Mouse (Mus musculus): ENCODE data around the gene Ppfia4. TPM values are rescaled to one million over a fixed set of nuclear protein-coding genes. Genes with fewer than 3 reads are reported as not detected.

Ppfia4 gene
- polyA plus RNA-seq, 1 experiment from 2014 or later, result 20.4 TPM

GRCm38 (mm10) chr1:134292073-134292472, 40.7 kb downstream of the Ppfia4 start:
- no peaks in the 10 kb centered on the region for H3K27me3 ChIP-seq (replicated peaks)
- H3K36me3 ChIP-seq (replicated peaks), result no peaks in the 10 kb centered on the region
- no peak overlapping the region for H3K27ac ChIP-seq
- peaks cover 3% of the 10 kb centered on the region; the same call in 1 of the 2 replicates for H3K9me3 ChIP-seq
- H3K4me1 ChIP-seq, result peaks cover 3% of the 10 kb centered on the region; the same call in 1 of the 2 replicates
- WGBS, result 30% methylated on average over 5 of the region's 5 CpGs
- H3K4me3 ChIP-seq, result no peak overlapping the region
- H3K4me2 ChIP-seq, result no peak overlapping the region
- H3K9ac ChIP-seq, result no peak overlapping the region
- ATAC-seq (replicated peaks), result no peak

DNA sequence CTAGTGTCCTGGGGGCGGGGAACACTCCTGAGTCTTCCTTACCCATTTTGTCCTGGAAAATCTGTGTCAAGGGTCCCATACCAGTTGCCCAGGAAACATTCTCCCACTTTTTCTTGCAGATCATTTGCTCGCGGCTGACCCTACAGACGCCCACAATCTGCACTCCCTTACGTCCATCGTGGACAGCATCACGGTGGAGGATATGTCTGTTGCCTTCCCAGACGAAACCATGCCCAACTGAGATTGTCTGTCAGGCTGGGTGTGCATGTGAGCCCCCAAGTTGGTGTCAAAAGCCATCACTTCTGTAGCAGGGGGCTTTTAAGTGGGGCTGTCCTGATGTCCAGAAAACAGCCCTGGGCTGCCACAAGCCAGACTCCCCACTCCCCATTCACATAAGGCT, 41.2 kb downstream of the Ppfia4 start:
- no peak overlapping the region for H3K27ac ChIP-seq
- H3K36me3 ChIP-seq (replicated peaks), result no peaks in the 10 kb centered on the region
- H3K4me1 ChIP-seq, result peaks cover 3% of the 10 kb centered on the region; the same call in 1 of the 2 replicates
- H3K4me2 ChIP-seq, result no peak overlapping the region
- peaks cover 3% of the 10 kb centered on the region; the same call in 1 of the 2 replicates for H3K9me3 ChIP-seq
- 81% methylated on average over 8 of the region's 8 CpGs for WGBS
- no peak for ATAC-seq (replicated peaks)
- H3K27me3 ChIP-seq (replicated peaks), result no peaks in the 10 kb centered on the region
- no peak overlapping the region for H3K4me3 ChIP-seq
- H3K9ac ChIP-seq, result no peak overlapping the region

GRCm38 (mm10) chr1:134290909-134291308, 41.8 kb downstream of the Ppfia4 start:
- H3K4me2 ChIP-seq, result no peak overlapping the region
- peaks cover 3% of the 10 kb centered on the region; the same call in 1 of the 2 replicates for H3K9me3 ChIP-seq
- H3K36me3 ChIP-seq (replicated peaks), result no peaks in the 10 kb centered on the region
- H3K9ac ChIP-seq, result no peak overlapping the region
- ATAC-seq (replicated peaks), result no peak
- H3K4me3 ChIP-seq, result no peak overlapping the region
- no peak overlapping the region for H3K27ac ChIP-seq
- whole genome bisulfite sequencing, result 72% methylated on average over 5 of the region's 5 CpGs
- no peaks in the 10 kb centered on the region for H3K27me3 ChIP-seq (replicated peaks)
- peaks cover 3% of the 10 kb centered on the region; the same call in 1 of the 2 replicates for H3K4me1 ChIP-seq

DNA sequence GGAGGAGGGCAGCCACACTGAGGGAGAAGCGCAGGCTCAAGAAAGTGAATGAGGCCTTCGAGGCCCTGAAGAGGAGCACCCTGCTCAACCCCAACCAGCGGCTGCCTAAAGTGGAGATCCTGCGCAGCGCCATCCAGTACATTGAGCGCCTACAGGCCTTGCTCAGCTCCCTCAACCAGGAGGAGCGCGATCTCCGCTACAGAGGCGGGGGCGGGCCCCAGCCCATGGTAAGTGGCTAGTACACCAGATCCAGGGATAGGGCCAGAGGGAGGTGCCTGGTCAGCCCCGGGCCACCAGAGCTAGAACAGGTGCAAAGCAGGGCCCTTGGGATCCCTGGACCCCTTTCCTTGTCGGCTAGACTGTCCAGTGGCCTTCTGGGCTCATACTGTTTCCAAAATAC, 42.4 kb downstream of the Ppfia4 start:
- H3K9me3 ChIP-seq, result no peaks in the 10 kb centered on the region
- no peak overlapping the region for H3K27ac ChIP-seq
- WGBS, result 93% methylated on average over 13 of the region's 13 CpGs
- H3K27me3 ChIP-seq (replicated peaks), result no peaks in the 10 kb centered on the region
- peaks cover 3% of the 10 kb centered on the region; the same call in 1 of the 2 replicates for H3K4me1 ChIP-seq
- H3K9ac ChIP-seq, result no peak overlapping the region
- no peak for ATAC-seq (replicated peaks)
- no peak overlapping the region for H3K4me3 ChIP-seq
- H3K4me2 ChIP-seq, result no peak overlapping the region
- no peaks in the 10 kb centered on the region for H3K36me3 ChIP-seq (replicated peaks)

- WGBS, result 38% methylated on average over 11 of the region's 11 CpGs
- ATAC-seq (replicated peaks), result no peak
- H3K27ac ChIP-seq, result no peak within 1 kb of the TSS
- peaks cover 3% of the 10 kb centered on the region; the same call in 1 of the 2 replicates for H3K4me1 ChIP-seq
- no peaks in the 10 kb centered on the region for H3K36me3 ChIP-seq (replicated peaks)
- H3K4me3 ChIP-seq, result no peak within 1 kb of the TSS
- H3K4me2 ChIP-seq, result no peak within 1 kb of the TSS
- no peaks in the 10 kb centered on the region for H3K9me3 ChIP-seq
- H3K9ac ChIP-seq, result no peak within 1 kb of the TSS
- no peaks in the 10 kb centered on the region for H3K27me3 ChIP-seq (replicated peaks)
Measured at GRCm38 (mm10) chr1:134289598-134290099, 43.1 kb downstream of the Ppfia4 start, which contains the start of gene Myog. Myog (plus strand) TSS chr1:134289989.

- Histone ChIP-seq H3K4me2 (no peak overlapping the region), H3K36me3 (replicated peaks) (no peaks in the 10 kb centered on the region), H3K9me3 (no peaks in the 10 kb centered on the region), H3K4me1 (peaks cover 3% of the 10 kb centered on the region; the same call in 1 of the 2 replicates), H3K9ac (no peak overlapping the region), H3K27ac (no peak overlapping the region), H3K4me3 (no peak overlapping the region), H3K27me3 (replicated peaks) (no peaks in the 10 kb centered on the region)
- WGBS, result 80% methylated on average over 3 of the region's 3 CpGs
- no peak for ATAC-seq (replicated peaks)
Measured at GRCm38 (mm10) chr1:134288239-134288638, 44.5 kb downstream of the Ppfia4 start.

DNA sequence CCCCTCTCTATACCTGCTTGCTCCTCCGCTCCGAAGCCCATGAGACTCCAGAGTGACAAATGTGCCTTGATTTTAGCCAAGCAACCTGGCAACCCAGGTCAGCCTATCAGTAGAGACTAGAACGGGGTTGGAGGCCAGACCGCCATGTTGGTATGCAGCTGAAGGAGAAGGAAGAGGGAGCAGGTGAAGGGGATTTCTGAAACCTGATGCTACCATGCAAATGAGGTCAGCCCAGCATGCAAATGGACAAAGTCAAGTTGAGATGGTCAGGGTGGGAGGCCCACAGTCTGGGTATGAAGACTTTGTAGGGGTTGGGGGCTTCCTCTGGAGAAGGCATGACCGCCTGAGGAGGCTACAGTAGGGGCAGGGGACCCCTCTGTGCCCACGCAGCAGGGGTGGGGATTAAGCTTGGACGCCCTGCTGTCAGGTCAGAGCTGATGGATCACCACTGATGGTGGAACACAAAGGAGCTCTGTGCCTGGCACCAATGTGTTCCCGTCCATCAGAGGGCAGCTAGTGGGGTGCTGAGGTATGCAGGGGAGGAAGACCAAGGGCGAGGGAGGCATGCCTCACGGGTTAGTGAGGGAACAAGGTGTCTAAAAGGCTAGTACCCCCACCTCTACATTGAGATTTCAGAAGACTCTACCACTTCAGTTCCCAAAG, 47.1 kb downstream of the Ppfia4 start:
- Histone ChIP-seq H3K4me2 (no peak overlapping the region), H3K9ac (no peak overlapping the region), H3K36me3 (replicated peaks) (no peaks in the 10 kb centered on the region), H3K27ac (no peak overlapping the region), H3K9me3 (no peaks in the 10 kb centered on the region), H3K4me3 (no peak overlapping the region), H3K4me1 (no peaks in the 10 kb centered on the region), H3K27me3 (replicated peaks) (no peaks in the 10 kb centered on the region)
- 57% methylated on average over 10 of the region's 10 CpGs for WGBS
- no peak for ATAC-seq (replicated peaks)

DNA sequence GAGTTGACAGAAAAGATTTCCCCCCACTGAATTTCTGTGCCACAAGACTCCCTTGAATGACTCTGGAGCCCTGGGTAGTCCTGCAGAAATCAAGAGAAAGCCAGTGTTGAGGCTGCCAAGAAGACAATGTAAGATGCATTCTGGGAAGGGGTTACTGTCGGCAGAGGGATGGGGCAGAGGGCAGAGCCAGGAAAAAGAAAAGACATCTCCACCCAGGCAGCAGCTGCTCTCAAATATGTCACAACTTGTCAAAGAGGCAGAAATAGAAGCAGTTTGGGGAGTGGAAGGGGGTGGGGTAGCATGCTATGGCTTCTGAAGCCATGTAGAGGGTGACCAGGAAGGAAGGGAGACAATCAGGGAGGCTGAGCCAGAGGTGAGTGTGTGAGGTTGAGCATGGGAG, 49.6 kb downstream of the Ppfia4 start:
- H3K9me3 ChIP-seq, result no peaks in the 10 kb centered on the region
- no peaks in the 10 kb centered on the region for H3K27me3 ChIP-seq (replicated peaks)
- no peak overlapping the region for H3K4me3 ChIP-seq
- no peak for ATAC-seq (replicated peaks)
- no peak overlapping the region for H3K27ac ChIP-seq
- H3K36me3 ChIP-seq (replicated peaks), result no peaks in the 10 kb centered on the region
- H3K4me1 ChIP-seq, result no peaks in the 10 kb centered on the region
- H3K4me2 ChIP-seq, result no peak overlapping the region
- WGBS, result 40% methylated on average over 1 of the region's 1 CpGs
- H3K9ac ChIP-seq, result no peak overlapping the region

DNA sequence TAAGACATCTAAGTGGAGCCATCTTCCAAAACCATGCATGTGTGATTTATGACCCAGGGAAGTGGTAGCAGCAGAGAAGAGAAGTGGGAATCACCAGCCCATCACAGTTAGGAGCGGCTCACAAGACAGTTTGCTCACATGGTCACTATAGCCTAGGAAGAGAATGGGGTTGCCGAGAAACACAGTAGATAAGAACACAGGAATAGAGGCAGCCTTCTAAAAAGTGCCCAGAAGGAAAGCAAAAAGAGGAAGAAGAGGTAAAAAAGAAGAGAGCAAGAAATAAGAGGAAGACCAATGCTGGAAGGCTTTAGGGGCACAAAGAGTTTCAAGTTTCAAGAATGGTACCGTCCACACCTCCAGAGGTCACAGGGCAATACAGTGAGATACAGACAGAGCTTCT, 50.4 kb downstream of the Ppfia4 start:
- WGBS, result 90% methylated on average over 3 of the region's 3 CpGs
- H3K4me1 ChIP-seq, result no peaks in the 10 kb centered on the region
- H3K9ac ChIP-seq, result no peak overlapping the region
- ATAC-seq (replicated peaks), result no peak
- no peaks in the 10 kb centered on the region for H3K27me3 ChIP-seq (replicated peaks)
- H3K9me3 ChIP-seq, result no peaks in the 10 kb centered on the region
- H3K36me3 ChIP-seq (replicated peaks), result no peaks in the 10 kb centered on the region
- no peak overlapping the region for H3K4me2 ChIP-seq
- no peak overlapping the region for H3K27ac ChIP-seq
- H3K4me3 ChIP-seq, result no peak overlapping the region

DNA sequence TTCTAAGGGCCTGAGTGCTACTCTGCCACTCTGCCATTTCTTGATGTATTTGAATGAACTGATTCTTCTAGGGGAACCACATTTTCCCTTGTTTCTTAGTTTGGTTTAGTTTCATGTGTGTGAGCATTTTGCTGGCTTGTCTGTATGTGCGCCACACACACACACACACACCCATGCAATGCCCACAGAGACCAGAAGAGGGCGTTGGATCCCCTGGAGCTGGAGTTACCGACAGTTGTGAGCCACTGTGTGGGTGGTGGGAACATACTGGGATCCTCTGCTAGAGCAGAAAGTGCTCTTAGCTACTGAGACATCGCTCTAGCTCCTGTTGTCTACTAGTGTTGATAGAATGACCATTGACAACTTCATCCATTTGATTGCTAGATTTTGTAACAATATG, 51.2 kb downstream of the Ppfia4 start:
- Histone ChIP-seq H3K27ac (no peak overlapping the region), H3K4me2 (no peak overlapping the region), H3K27me3 (replicated peaks) (no peaks in the 10 kb centered on the region), H3K9ac (no peak overlapping the region), H3K9me3 (no peaks in the 10 kb centered on the region), H3K36me3 (replicated peaks) (no peaks in the 10 kb centered on the region), H3K4me3 (no peak overlapping the region), H3K4me1 (no peaks in the 10 kb centered on the region)
- 71% methylated on average over 4 of the region's 4 CpGs for WGBS
- no peak for ATAC-seq (replicated peaks)

DNA sequence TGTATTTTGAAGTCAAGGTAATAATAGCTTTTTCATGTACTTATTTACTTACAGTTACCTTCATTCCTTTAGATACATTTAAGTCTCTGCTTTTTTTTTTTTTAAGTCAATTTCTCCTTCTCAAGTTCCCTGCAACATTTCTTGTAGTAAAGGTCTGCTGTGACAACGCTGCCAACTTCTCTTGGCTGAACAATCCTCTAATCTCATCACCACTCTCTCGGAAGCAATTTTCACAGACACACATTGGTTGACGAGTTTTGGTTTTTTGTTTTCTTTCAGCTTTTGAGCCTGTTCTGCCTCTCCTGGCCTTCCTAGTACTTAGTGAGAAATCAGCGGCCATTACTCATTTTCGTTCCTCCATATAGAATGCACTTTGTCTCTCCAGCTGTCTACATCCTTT, 52.6 kb downstream of the Ppfia4 start:
- H3K4me1 ChIP-seq, result no peaks in the 10 kb centered on the region
- WGBS, result 68% methylated on average over 5 of the region's 5 CpGs
- H3K27me3 ChIP-seq (replicated peaks), result no peaks in the 10 kb centered on the region
- no peaks in the 10 kb centered on the region for H3K36me3 ChIP-seq (replicated peaks)
- no peaks in the 10 kb centered on the region for H3K9me3 ChIP-seq
- H3K4me3 ChIP-seq, result no peak overlapping the region
- H3K9ac ChIP-seq, result no peak overlapping the region
- no peak for ATAC-seq (replicated peaks)
- H3K4me2 ChIP-seq, result no peak overlapping the region
- no peak overlapping the region for H3K27ac ChIP-seq

GRCm38 (mm10) chr1:134276823-134277222, 55.9 kb downstream of the Ppfia4 start:
- H3K27ac ChIP-seq, result no peak overlapping the region
- 75% methylated on average over 7 of the region's 7 CpGs for WGBS
- no peak for ATAC-seq (replicated peaks)

More at GRCm38 (mm10) chr1:134276823-134277222, 55.9 kb downstream of the Ppfia4 start:
- no peak overlapping the region for H3K4me2 ChIP-seq
- no peak overlapping the region for H3K4me3 ChIP-seq
- H3K4me1 ChIP-seq, result peaks cover 9% of the 10 kb centered on the region; the same call in 1 of the 2 replicates
- H3K27me3 ChIP-seq (replicated peaks), result no peaks in the 10 kb centered on the region
- H3K9me3 ChIP-seq, result no peaks in the 10 kb centered on the region
- H3K9ac ChIP-seq, result no peak overlapping the region
- no peaks in the 10 kb centered on the region for H3K36me3 ChIP-seq (replicated peaks)
